Mouse (Mus musculus): ENCODE measurements around the gene Zfp579.

Zfp579 gene

DNA sequence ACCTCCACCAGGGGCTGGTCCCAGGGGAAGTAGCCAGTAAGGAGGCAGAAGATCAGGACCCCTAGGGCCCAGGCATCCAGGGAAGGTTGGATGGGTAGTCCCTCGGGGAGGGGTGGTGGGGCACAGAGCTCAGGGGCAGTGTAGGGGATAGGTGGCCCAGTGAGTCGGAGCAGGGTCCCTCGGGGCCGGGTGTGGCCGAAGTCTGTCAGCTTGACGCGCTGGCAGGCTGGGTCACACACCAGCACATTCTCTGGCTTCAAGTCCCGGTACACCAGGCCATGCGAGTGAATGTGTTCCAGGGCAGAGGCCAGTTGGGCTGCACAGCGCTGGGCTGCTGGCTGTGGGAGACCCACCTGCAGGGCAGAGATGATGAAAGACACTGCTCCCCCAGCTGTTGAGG, 38.6 kb downstream of the Zfp579 start:
- no peak for DNase-seq (ENCODE audit: low spot score in 2 of 2)

DNA sequence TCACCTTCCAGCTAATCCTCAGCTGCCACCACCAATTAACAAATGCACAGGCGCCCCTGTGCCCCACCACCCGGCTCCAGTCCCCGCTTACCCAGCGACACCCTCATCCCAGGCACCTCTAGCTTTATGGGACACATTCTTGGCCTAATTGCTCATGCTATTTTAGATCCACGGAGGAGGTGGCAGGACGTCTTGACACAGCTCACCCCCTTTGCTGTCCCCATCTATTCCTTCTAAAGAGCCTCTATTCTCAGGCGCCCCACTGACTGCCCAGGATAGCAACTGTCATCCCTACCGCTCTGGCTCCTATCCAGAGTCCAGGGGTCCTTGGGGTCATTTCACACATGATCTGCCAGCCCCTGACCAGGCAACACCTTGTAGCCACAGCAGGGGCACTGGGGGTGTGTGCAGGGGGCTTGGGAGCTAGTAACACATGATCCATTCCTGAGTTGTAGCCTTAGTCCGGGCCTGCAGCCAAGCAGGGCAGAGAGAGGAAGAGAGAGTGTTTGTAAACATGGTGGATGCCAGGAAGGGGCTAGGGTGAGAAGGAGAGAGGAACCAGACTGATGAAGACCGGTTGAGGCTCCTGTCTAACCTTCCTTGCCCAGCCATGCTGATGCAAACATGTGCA, 42.0 kb downstream of the Zfp579 start:
- peak; percentile 51 to 55 for DNase-seq (ENCODE audit: low spot score in 2 of 2)

GRCm38 (mm10) chr7:4950561-4951342, 45.2 kb downstream of the Zfp579 start:
- no peak for DNase-seq (ENCODE audit: low spot score in 2 of 2)

- no peak for DNase-seq (ENCODE audit: low spot score in 2 of 2)
Measured at GRCm38 (mm10) chr7:4948386-4948785, 47.6 kb downstream of the Zfp579 start.

- DNase-seq (ENCODE audit: low spot score in 2 of 2), result no peak
Measured at GRCm38 (mm10) chr7:4947855-4948254, 48.1 kb downstream of the Zfp579 start.

DNA sequence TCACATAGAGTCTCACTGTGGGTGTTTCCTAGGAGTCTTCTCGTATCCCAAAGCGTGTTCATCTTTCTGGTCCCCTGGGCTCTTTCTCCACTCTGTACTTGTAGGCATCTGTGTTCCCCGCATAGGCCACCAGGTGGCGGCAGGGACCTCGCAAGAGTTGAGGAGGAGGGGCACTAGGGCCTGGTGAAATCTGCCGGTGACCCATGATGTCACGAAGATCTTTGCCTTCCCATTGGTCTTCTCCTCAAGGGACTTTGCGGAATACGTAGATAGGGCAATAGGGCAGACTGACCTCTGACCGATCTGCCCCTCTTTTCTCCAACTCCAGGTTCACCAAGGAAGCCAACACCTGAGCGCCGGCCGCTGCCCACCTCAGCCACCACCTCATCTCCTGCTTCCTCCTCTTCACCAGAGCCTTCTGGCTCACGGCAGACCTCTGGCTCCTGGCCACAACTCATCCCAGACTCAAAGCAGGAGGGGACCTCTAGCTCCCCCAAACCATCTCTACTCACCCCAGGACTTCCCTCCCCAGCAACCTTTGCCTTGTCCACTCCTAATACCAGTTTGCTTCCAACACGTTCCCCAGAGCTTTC, 52.6 kb downstream of the Zfp579 start:
- DNase-seq (ENCODE audit: low spot score in 2 of 2), result peak; percentile 91

DNA sequence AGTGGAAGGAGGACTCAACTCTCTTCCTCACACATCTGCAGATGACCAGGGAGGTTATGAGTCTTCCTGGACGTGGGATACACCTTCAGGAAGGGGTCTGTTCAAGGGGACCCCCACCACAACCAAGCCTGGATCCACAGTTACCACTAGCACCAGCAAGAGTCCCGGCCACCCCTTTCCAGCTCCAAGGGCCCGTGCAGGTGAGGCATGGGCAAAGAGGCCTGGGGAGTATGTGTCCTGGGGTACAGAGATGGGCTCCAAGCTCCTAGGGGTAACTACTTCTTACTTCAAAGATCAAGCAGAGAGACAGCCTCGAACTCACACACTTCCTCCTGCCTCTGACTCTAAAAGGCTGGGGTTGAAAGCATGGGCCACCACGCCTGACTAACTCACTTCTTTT, 53.3 kb downstream of the Zfp579 start:
- no peak for DNase-seq (ENCODE audit: low spot score in 2 of 2)

GRCm38 (mm10) chr7:4940068-4940479, 55.9 kb downstream of the Zfp579 start:
- peak; percentile 72 to 85 for DNase-seq (ENCODE audit: low spot score in 2 of 2)

- DNase-seq (ENCODE audit: low spot score in 2 of 2), result peak in 1 of 2 experiments; percentile 75
Measured at GRCm38 (mm10) chr7:4938456-4938855, 57.5 kb downstream of the Zfp579 start.

DNA sequence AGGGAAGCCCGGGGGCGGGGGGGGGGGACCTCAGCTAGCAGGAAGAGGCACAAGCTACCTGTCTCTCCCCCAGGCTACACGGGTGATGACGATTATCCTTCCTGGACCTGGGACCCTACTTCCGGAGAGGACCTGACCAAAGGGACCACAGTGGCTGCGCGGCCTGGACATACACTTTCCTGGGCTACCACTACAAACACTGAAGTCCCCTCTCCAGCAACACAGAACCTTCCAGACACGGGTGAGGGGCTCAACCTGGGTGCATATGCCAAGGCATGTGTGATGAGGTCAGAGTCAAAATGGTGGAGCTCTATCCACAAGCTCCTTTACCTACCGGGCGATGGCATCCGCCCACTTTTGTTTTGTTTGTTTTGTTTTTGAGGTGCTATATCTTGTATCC, 58.6 kb downstream of the Zfp579 start:
- DNase-seq (ENCODE audit: low spot score in 2 of 2), result no peak

- DNase-seq (ENCODE audit: low spot score in 2 of 2), result no peak
Measured at GRCm38 (mm10) chr7:4936832-4937231, 59.1 kb downstream of the Zfp579 start.

DNA sequence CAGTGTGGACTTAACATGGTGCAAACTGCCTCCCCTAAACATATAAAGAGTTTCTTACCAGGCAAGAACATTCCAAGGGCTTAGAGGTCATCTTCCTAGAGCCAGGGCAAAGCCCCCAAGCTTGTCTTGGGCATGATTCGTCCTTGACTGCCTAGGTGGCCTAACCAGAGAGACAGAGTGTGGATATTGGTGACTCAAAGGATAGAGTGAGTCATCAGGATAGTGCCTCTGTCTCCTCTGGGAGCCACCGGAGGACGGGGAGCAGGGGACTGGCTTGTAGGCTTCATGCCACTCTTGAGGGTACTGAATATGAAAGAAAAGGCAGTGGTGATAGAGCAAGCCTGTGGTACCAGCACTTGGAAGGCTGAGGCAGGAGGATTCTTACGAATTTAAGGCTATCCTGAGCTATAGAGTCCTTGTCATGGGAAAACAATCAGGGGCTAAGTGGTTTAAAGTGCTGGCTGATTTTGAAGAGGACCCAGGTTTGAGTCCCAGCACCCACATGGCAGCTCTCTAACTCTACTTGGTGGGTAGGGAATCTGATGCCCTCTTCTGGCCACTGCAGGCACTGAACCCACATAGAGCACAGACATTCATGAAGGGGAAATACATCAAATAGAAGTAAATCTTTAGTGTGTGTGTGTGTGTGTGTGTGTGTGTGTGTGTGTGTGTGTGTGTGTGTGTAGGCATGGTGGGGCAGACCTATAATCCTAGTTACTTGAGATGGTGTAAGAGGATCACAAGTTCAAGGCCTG, 61.6 kb downstream of the Zfp579 start:
- no peak for DNase-seq (ENCODE audit: low spot score in 2 of 2)
